Mouse (Mus musculus) brain, embryonic 14.5 days (tissue): ENCODE measurements around the gene Prss44.

Experiments
- CTCF ChIP-seq: fragments of 200-500 bp; IDR thresholded peaks from 2 replicates; pipeline ENCODE4 v1.5.1; 2012; ENCODE audit warnings: inconsistent platforms, mild to moderate bottlenecking, moderate library complexity, borderline replicate concordance; ENCODE audit not compliant: insufficient read depth, insufficient read length; ENCODE audit errors: extremely low read depth
- POLR2A ChIP-seq: fragments of 200-500 bp; IDR thresholded peaks from 2 replicates; pipeline ENCODE4 v1.6.1; 2012; ENCODE audit warnings: mild to moderate bottlenecking, inconsistent platforms, borderline replicate concordance; ENCODE audit not compliant: poor library complexity, insufficient read depth, insufficient read length, severe bottlenecking; ENCODE audit errors: extremely low read depth

GRCm38 (mm10) chr9:110781256-110781721 lies 32.5 kb upstream of the Prss44 start:
- TF ChIP-seq CTCF = peak; percentile 88
- 0 out of 2 replicates have a peak, but pooled peaks have one; percentile 4 for TF ChIP-seq POLR2A
